Mouse (Mus musculus) mouse embryonic stem cell (cell line): ENCODE data around the gene Midn.

Experiments
- in situ Hi-C, 2 experiments: fragments of 300-500 bp; cut with MboI; formaldehyde crosslinking; loops; 1 replicate in 1 of 2; 3 replicates in 1 of 2; pipeline ENCODE4 v1.14.3; 2019 to 2020; ENCODE audit warnings: low sequenced_read_pairs in 2 of 2, low pct_unique_long_range_greater_than_20kb in 1 of 2, mixed read lengths in 1 of 2; ENCODE audit not compliant: unreplicated experiment in 1 of 2

The Midn gene

DNA sequence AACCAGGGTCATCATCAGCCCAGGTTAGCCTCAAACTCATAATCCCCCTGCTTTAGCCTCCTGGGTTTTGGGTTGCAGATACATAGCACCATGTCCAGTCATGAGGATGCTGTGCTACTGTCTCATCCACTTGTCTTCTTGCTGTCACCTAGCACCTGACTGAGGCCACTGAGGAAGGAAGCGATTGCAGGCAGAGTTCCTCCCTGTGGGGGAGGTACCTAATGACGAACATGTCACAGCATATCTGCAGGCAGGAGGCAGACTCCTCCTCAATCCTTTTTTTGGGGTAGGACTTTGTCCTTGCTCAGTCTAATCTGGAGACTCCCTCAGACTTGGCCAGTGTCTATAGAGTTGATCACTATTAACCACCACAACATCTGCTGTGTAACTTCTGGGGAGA lies 26.4 kb upstream of the Midn start:
- in situ Hi-C loops: no loop called here

DNA sequence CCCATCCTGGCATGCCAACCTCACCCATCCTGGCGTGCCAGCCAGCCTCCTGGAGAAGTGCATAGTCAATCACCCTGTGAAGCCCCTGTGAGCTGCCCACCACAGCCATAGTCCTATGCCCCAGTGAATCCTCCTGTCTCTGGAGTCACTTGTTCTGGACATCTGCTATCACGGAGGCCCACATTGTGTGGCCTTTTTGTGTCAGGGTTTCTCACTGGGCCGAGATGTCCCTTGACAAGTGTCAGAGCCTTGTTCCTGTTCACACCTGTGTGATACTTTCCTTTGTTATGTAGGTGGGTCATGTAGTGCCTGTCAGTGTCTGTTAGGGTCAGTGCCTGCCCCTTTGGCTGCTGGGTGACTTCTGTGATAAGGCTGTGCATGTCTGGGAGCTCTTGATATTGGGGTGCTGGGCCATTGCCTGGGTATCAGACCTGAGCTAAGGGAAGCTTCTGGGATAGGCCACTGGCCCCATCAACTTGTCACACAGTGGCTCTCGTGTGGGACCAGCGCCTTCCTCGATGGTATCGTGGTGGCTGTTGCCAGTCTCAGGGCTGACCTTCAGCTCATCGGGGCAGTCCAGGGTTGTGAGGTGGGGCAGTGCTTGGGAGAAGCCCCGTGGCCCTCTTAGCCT lies 24.0 kb upstream of the Midn start:
- in situ Hi-C loops: no loop called here

DNA sequence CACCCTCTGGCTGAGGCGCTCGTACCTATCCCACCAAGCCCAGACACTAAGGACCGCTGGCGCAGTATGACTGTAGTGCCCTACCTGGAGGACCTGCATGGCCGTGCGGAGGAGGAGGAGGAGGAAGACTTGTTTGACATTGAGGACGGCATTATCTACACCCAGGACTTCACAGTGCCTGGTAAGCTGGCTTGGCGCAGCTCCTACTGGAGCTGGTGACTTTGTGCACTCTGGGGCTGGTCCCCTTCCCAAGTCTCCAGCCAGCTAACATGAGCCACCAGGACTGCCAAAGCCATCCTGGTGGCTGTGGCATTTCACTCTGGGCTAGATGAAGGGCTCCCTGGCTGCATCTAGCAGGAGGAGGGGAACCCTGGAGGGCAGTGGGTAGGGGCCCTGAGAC lies 20.2 kb upstream of the Midn start:
- in situ Hi-C loops: no loop called here

DNA sequence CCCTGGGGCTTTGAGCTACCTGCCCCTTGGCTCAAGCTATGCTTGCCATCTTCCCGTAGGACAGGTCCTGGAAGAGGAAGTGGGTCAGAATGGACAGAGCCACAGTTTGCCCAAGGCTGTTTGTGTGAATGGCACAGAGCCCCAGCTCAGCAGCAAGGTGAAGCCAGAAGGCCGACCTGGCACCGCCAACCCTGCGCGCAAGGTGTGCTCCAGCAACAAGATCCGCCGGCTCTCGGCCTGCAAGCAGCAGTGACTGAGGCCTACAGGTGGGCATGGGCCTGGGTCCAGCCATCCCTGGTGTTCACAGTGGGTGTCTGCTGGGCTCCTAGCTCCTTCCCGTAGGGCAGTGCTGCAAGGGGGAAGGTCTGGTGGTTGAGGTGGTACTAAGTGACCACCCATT lies 18.2 kb upstream of the Midn start:
- in situ Hi-C loops: no loop called here

DNA sequence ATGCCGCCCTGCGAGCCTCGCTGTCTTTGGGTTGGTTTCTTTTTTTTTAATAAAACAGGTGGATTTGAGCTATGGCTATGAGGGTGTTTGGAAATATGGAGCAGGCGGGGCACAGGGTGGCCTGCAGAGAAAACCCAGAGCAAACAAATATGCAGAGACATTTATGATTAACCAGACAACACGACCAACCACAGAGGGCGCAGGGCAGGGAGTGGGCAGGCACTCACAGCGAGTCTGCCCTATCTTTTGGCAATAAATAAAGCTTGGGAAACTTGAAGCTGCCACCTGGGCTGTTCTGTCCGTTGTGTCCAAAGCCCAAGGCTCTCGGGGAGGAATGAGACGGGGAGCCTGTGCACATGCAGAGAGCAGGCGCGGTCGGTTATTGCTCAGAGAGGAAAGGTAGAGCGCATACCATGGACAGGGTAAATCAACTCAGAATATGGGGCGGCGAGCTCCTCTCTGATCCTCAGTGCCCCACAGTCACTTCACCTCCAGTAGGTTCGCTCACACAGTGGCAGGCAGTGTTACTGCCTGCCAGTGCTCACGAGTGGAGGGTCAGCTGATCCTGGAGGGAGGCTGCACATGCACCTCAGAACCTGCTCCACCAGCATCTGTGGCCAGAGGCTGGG lies 17.6 kb upstream of the Midn start:
- in situ Hi-C loops: no loop called here

DNA sequence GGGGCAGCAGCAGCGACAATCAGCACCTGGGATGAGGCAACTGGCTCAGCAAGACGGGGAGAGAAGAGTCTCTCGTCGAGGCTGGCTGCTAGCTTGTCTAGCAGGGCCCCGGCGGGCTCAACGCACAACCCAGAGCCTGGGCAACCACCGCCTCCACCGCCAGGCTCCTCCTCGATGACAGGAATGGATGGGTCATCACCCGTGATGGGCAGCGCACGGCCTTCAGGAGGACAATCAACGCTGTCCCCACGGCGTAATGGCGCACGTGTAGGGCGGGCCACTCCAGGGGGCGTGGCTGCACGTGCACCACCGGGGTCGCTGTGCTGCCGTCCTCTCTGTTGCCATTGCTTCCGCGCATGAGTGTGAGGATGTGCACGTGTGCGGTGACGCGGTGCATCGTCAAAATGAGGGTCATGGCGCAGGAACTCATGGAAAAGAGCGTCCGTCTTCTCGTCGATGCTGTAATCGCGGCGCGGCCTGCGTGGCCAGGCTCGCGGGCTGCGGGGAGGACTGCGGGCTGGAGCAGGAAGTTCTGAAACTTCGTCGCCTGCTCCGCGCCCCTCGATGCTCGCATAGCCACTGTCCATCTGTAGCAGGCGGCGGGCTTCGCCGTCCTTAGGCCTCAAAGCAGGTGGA lies 16.6 kb upstream of the Midn start:
- in situ Hi-C loops: no loop called here

DNA sequence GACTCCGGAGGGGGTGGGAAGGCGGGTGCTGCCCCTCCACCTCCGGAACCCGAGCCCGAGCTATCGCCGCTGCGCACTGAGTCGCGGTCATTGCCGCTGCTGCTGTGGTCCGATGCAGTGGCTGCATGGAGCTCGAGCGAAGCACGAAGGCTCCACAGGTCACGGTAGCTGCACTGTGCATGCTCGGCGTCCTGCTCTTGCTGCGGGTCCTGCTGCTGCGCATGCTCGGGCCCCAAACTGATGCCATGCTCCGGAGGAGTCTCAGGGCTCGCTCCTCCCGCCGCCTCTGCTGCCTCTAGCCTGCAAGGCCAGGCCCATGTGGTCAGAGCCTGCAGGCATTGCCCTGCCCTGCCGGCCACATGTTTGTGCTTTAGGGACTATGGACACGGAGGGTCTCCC lies 16.1 kb upstream of the Midn start:
- in situ Hi-C loops: no loop called here

DNA sequence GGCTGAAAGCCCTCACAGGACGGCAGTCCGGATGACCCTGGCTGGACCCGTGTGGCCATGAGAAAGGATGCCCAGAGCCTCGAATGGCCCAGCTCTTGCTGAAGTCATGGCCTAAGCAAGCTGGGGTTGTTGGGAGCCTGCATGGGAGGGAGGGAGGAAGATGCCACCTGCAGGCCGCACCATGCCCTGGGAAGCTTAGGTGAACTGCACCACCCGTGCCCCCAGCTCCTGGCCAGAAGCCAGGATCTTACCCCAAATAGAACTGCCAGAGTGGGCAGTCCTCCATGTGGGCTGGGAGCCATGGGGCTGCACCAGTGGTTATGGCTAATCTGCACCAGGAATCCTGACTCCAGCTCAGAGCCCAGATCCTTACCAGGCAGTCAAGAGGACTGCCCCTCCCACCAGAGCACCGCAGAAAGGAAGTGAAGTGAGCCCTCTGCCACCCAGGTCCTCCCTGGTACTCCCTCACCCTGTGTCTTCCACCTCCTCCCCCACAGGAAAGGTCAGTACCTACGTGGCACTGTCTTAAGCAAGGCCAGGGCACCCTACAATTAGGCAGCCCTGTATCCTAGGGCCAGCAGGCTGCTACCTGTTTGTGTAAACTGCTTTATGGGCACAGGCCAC lies 14.7 kb upstream of the Midn start:
- in situ Hi-C loops: no loop called here

DNA sequence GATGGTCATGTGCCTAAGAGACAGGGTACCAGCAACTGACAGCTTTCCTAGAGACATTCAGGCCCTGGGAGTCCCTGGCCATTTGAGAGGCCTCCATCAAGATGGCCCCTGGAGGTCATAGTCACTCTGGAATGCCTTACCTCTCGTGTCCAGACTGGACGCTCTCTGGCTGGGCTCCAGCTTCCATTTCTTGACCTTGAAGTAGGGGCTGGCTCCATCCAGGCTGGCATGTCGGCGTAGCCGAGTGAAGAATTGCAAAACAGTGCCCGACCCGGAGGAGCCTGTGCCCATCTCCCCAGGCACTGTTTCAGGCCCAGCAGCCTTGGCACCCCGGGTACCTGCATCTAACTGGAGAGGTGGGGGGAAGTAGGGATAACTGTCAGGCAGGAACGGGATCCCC lies 13.7 kb upstream of the Midn start:
- in situ Hi-C loops: no loop called here

DNA sequence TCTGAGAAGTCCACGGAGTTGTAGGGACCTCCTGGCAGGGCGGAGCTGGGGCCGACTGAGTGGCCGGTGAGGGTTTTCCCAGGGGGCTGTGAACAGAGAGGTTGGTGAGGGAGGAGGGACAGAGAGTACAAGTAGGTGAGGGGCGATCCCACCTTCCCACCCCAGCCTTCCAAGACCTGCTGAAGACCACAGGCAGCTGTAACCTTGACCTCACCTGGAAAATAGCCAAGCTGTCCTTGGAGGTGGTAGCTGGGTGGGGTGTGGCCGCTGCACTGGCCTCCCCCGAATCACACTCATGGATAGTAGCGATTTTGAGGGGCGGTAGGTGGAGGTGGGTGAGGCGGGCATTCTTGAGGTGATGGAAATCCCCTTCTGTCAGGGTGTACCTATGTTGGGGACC lies 12.9 kb upstream of the Midn start:
- in situ Hi-C loops: no loop called here

DNA sequence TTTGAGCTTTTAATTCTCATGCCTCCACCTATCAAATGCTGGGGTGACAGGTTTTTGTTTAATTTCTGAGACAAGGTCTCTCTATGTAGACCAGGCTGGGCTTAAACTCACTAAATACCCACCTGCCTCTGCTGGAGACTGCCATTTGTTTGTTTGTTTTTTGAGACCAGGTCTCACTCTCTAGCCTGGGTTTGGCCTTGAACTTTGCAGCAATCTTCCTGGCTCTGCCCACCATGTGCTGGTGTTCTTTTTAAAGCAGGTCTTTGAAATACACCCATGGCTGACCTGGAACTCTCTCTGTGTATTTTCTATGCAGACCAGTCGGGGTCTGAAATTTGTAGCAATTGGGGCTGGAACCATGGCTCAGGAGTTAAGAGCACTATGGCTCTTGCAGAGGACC lies 12.4 kb upstream of the Midn start:
- in situ Hi-C loops: no loop called here

DNA sequence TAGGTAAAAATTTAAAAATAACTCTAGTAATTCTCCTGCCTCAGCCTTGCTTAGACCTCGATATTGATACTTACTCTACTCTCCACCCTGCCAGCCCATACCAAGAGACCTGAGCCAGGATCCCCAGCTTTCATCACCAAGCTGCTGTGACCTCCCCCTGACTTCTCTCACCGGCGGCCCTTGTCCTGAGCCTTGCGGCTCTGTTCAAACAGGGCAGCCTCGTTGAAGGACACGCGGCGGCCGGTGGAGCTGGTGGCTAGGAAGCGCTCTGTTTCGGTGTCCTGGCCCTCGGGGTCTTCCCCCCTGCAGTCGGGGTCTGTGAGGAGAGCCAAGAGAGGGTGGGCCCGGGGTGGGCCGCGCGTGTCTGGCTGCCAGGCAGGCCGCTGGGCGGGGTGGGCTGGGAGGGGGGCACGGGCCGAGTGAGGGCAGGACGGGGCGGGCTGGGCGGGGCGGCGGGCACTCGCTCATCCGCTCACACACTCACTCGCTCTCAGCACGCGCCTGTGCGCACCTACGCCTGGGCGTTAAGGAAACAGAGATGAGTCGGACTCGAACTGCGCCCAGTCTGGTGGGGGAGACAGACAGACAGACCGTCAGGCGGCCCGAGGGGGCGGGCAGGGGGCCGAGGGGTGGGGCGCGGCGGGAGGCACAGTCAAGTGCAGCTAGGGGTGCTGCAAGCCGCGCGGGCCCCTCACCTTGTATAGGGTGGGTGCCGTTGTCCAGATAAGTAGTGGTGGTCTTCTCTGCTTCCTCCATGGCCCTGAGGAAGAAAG lies 11.7 kb upstream of the Midn start:
- in situ Hi-C loops: no loop called here

DNA sequence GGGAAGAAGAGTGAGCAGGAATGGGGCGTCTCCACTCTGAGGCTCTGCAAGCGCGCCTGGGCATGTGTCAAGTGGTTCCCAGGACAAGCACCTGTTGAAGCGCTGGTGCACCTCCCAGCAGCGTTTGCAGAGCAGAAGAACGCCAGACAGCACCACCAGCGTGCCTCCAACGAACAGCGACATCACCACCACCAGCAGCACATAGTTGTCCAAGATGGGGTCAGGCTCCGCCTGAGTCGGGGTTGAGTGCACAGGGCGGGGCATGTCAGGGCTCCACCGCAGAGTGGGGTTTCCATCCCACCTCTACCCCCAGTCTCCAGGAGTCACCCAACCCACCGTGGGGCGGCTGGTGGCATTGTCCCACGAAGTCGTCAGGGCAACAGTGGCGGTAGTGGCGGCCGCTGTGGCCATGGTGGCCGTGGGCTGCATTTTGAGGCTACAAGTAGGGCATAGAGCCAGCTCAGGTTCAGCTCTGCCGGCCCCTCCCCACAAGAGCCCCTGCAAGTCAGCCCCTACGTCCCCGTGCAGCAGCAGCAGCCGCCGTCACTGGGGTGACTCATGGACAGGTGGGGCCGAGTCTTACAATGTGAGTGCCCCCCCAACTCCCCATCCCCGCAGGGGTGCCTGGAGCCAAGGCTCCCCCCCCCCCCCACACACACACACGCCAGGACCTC lies 11.0 kb upstream of the Midn start:
- in situ Hi-C loops: no loop called here

DNA sequence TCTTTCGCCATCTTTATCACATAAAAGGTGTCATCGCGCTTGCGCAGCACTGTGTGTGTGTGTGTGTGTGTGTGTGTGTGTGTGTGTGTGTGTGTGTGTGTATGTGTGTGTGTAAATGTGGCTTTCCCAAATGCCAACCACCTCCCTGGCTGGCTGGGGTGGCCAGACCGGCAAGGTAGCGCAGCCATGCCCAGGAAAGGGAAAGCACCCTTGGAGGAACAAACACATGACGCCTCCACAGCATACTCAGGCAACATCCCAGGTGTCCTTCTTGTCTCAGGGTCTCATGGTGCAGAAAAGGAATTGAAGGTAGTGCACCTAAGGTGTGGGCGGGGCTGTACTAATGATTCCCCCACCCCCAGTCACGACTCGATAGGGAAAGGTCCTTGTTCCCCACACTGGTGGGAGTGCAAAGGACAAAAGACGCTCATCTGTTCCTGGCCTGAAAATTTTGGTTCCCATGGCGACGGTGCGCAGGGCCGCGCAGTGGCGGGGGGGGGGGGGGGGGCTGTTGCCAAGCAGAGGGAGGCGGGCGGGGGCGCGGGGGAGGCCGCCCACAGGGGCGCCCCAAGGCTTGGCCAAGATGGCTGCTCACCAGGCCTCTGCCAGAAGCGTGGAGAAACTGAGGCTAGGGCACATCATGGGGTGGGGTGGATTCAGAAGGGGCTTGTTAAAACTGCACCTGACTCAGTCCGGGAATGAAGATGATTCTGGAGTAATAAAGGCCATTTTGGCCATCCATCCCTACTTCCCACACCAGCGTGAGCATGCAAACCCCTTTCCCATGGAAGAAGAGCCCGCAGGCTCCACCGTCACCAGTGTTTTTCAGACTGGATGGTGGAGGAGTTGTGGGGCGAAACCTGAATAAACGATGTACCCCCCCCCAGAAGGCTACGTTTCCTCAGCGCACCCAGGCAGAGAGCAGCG lies 10.2 kb upstream of the Midn start:
- in situ Hi-C loops: no loop called here

DNA sequence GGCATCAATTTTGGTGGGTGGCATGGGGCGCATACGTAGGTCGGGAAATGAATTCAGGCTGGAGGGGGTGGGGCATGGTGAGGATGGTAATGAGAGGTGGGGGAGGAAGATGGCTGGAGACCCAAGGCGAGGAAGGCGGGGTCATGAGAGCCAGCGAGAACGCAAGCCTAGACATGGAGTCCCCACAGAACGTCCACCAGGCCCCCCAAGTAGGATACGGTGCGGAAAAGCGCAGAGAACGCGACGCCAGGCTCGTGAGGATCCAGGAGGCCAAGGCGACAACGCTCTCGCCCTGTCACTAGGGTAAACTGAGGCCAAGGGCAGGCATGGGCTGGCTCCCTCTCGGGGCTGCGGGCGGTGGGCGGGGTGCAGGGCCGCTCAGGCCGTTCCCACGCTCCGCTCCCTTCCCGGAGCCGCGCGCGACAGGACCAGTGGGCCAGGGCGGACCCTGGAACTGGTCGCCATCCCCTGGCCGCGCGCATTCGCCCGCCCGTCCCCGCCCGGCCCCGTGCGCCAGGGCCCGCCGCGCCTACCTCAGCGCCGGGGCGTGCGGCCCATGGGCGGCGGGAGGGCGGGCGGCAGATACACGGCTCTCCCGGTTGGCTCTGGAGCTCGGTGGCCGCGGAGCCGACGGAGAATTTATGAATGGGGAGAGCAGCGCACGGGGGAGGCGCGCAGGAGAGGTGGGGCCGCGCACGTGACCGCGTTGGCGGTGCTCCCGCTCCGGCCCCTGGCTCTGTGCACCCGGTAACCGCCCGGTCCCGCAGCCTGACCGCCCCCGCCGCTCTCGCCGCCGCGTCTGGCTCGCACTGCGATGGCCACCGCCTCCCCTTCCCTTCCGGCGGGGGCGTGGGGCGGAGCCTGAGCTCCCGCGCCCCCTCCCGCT lies 9.3 kb upstream of the Midn start, which contains the start of gene Atp5d:
Atp5d (plus strand) TSS at position 80 of the 886 bp plus-strand sequence.
- in situ Hi-C loops: no loop called here

DNA sequence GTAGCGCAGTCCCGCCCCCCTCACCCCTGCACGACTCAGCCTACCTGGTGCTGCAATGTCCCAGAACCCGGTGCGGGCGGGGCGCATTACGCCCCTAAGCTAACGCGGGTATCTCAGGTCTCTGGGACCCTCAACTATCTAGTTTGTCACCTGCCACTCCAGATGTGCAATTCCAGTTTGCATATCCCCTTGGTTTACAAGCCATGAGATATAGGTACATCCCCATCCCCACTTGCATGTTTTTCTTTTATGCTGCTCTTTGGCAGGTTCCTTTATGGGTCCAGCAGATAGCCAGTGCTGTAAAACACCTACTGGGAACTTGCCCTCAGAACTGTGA lies 8.7 kb upstream of the Midn start:
- in situ Hi-C loops: no loop called here
